Comparison of ENCODE assay signal across 19 mouse cellular contexts in the genomic region with DNA sequence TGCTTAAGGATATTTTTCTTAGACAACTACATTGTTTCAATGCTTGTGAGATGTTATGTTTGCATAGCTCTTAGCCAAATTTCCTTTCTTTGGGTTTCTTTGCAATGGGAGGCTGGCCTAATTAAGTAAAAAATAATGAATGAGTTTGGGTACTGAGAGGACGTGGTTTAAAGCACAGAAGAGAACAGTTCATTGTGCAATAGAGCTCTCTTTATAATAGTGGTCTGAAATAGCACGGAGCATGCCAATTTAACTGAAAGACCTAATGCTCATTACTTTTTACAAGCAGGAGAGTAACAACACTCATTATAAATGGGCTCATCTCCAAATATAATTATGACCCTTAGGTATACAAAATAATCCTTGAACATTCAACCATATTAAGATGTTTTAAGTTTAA. TPM values are rescaled to one million over a fixed set of nuclear protein-coding genes. Genes with fewer than 3 reads are reported as not detected.
DNase-seq lines count a peak whose midpoint lies in the region; ATAC-seq lines count a peak whose summit lies in the region.
"Had no signal": no experiment of that assay in that cellular context is flagged by ENCODE, and none has a peak within 500 bp of the region (broad histone marks: within the 10 kb centered on the region; RNA-seq: fewer than 3 reads in every experiment).

No protein-coding gene starts in this region.

- H3K9me3 ChIP-seq in midbrain, embryonic 11.5 days (ENCODE audit: control insufficient read depth, low read length), result no peaks in the 10 kb centered on the region
- no peaks in the 10 kb centered on the region for H3K9me3 ChIP-seq in midbrain, embryonic 13.5 days
- H3K9me3 ChIP-seq in forebrain, embryonic 14.5 days (replicated peaks; ENCODE audit: control insufficient read depth, low read length), result no peaks in the 10 kb centered on the region
- H3K9me3 ChIP-seq: embryonic facial prominence, embryonic 13.5 days; heart, embryonic 12.5 days; hindbrain, embryonic 10.5 days; intestine, embryonic 15.5 days had no signal

- no peak overlapping the region for H3K4me2 ChIP-seq in midbrain, embryonic 11.5 days
- H3K4me2 ChIP-seq in midbrain, embryonic 13.5 days (replicated peaks), result no peak overlapping the region
- H3K4me2 ChIP-seq in forebrain, embryonic 14.5 days (ENCODE audit: low read length), result no peak overlapping the region
- H3K4me2 ChIP-seq: embryonic facial prominence, embryonic 13.5 days; heart, embryonic 12.5 days; hindbrain, embryonic 14.5 days; intestine, embryonic 15.5 days had no signal

- 83% methylated on average over 2 of the region's 2 CpGs for WGBS in midbrain, embryonic 11.5 days
- WGBS in midbrain, embryonic 13.5 days, result 72% methylated on average over 2 of the region's 2 CpGs
- whole genome bisulfite sequencing in forebrain, embryonic 14.5 days, result 4% methylated on average over 2 of the region's 2 CpGs

- H3K4me3 ChIP-seq in midbrain, embryonic 11.5 days (ENCODE audit: low read depth, low read length), result no peak overlapping the region
- H3K4me3 ChIP-seq in midbrain, embryonic 13.5 days (replicated peaks), result no peak overlapping the region
- no peak overlapping the region for H3K4me3 ChIP-seq in forebrain, embryonic 14.5 days (ENCODE audit: low read depth, low read length)
- H3K4me3 ChIP-seq: embryonic facial prominence, embryonic 13.5 days; gastrocnemius, adult 2 months; heart, embryonic 12.5 days; hindbrain, embryonic 10.5 days; intestine, embryonic 15.5 days had no signal

- no peaks in the 10 kb centered on the region for H3K4me1 ChIP-seq in midbrain, embryonic 11.5 days (ENCODE audit: control insufficient read depth, insufficient read depth, low read length)
- H3K4me1 ChIP-seq in midbrain, embryonic 13.5 days (replicated peaks), result no peaks in the 10 kb centered on the region
- H3K4me1 ChIP-seq in forebrain, embryonic 14.5 days (ENCODE audit: control insufficient read depth, insufficient read depth, low read length), result no peaks in the 10 kb centered on the region
- H3K4me1 ChIP-seq: embryonic facial prominence, embryonic 13.5 days; heart, embryonic 12.5 days; hindbrain, embryonic 10.5 days; intestine, embryonic 15.5 days had no signal

- DNase-seq in frontal cortex, postnatal 14 days (ENCODE audit: low spot score in 2 of 2), result no peak
- DNase-seq in midbrain, embryonic 11.5 days (ENCODE audit: low spot score, missing footprints), result peak; percentile 4
- peak; percentile 38 for DNase-seq in Muller cell, postnatal 12 days (ENCODE audit: inconsistent ontology term)
- peak; percentile 79 for DNase-seq in forebrain, embryonic 14.5 days (ENCODE audit: low spot score)
- DNase-seq in T-cell, adult 2 months (ENCODE audit: low spot score), result no peak
- DNase-seq in layer of hippocampus, postnatal 36 days, result no peak
- DNase-seq: adrenal gland, postnatal 10 days; cerebellum, adult 18-20 months; cerebellum, adult 9-11 months; cerebellum, postnatal 36 days; gastrocnemius, adult 2 months; gastrocnemius, postnatal 25 days had no signal

- H3K9ac ChIP-seq in midbrain, embryonic 11.5 days (ENCODE audit: low read length), result no peak overlapping the region
- no peak overlapping the region for H3K9ac ChIP-seq in midbrain, embryonic 13.5 days (replicated peaks)
- no peak overlapping the region for H3K9ac ChIP-seq in forebrain, embryonic 14.5 days (ENCODE audit: low read length)
- H3K9ac ChIP-seq: embryonic facial prominence, embryonic 13.5 days; heart, embryonic 12.5 days; hindbrain, embryonic 14.5 days; intestine, embryonic 15.5 days had no signal

- no peaks in the 10 kb centered on the region for H3K36me3 ChIP-seq in midbrain, embryonic 11.5 days (ENCODE audit: control insufficient read depth, insufficient read depth, low read length)
- peaks cover 13% of the 10 kb centered on the region for H3K36me3 ChIP-seq in midbrain, embryonic 13.5 days
- peaks cover 3% of the 10 kb centered on the region; the same call in 1 of the 2 replicates for H3K36me3 ChIP-seq in forebrain, embryonic 14.5 days (ENCODE audit: control insufficient read depth, insufficient read depth, low read length)

- H3K27me3 ChIP-seq in midbrain, embryonic 11.5 days (ENCODE audit: control insufficient read depth, insufficient read depth, low read length), result no peaks in the 10 kb centered on the region
- no peaks in the 10 kb centered on the region for H3K27me3 ChIP-seq in midbrain, embryonic 13.5 days
- H3K27me3 ChIP-seq in forebrain, embryonic 14.5 days (replicated peaks; ENCODE audit: control insufficient read depth, insufficient read depth, low read length), result no peaks in the 10 kb centered on the region
- H3K27me3 ChIP-seq: embryonic facial prominence, embryonic 13.5 days; heart, embryonic 12.5 days; intestine, embryonic 15.5 days had no signal

- peak; percentile 55; the same call in 1 of the 2 replicates for ATAC-seq in frontal cortex, adult (ENCODE audit: low TSS enrichment)
- no peak for ATAC-seq in midbrain, embryonic 11.5 days (ENCODE audit: low FRiP score)
- ATAC-seq in midbrain, embryonic 13.5 days, result no peak
- ATAC-seq in forebrain, embryonic 14.5 days, result peak; percentile 83
- ATAC-seq: intestine, embryonic 15.5 days had no signal

- H3K27ac ChIP-seq in midbrain, embryonic 11.5 days (ENCODE audit: low read depth, low read length), result no peak overlapping the region
- H3K27ac ChIP-seq in midbrain, embryonic 13.5 days, result no peak overlapping the region
- no peak overlapping the region for H3K27ac ChIP-seq in forebrain, embryonic 14.5 days (ENCODE audit: low read depth, low read length)
- H3K27ac ChIP-seq: embryonic facial prominence, embryonic 13.5 days; gastrocnemius, adult 2 months; hindbrain, embryonic 10.5 days; hindbrain, embryonic 14.5 days; intestine, embryonic 15.5 days had no signal

RNA-seq across cellular contexts. Expression of a gene that starts 39.6 kb away (rescaled TPM):
- polyA plus RNA-seq in midbrain, embryonic 11.5 days (2014; fragmentation: Nextera tagmentation; extraction: Ambion mirVana), result 28.4 and 30.1 TPM in 2 replicates
- polyA plus RNA-seq in midbrain, embryonic 13.5 days (2015; fragmentation: Nextera tagmentation; extraction: Ambion mirVana), result 25.5 and 26.2 TPM in 2 replicates
- polyA plus RNA-seq in forebrain, embryonic 14.5 days (2014; fragmentation: Nextera tagmentation; extraction: Ambion mirVana), result 21.0 TPM in 2 replicates
- 10 to 100 TPM; 10.7 to 13.4 TPM for total RNA-seq in layer of hippocampus, postnatal 36 days (2021)

RNA-seq across cellular contexts. Expression of a gene that starts 39.8 kb away (rescaled TPM):
- 9.5 and 11.7 TPM in 2 replicates for polyA plus RNA-seq in midbrain, embryonic 11.5 days (2014; fragmentation: Nextera tagmentation; extraction: Ambion mirVana)
- 5.2 and 5.6 TPM in 2 replicates for polyA plus RNA-seq in midbrain, embryonic 13.5 days (2015; fragmentation: Nextera tagmentation; extraction: Ambion mirVana)
- 4.9 and 5.2 TPM in 2 replicates for polyA plus RNA-seq in forebrain, embryonic 14.5 days (2014; fragmentation: Nextera tagmentation; extraction: Ambion mirVana)
- 1 to 10 TPM; 9.7 TPM for total RNA-seq in layer of hippocampus, postnatal 36 days (2021)

Comparison
In these comparisons a context has a peak if more than half of its experiments do, and no peak if none do; other contexts are left out.
1. ATAC-seq: peak in frontal cortex, adult (single experiment) and forebrain, embryonic 14.5 days (single experiment); none in midbrain, embryonic 11.5 days (single experiment) and midbrain, embryonic 13.5 days (single experiment).
2. DNase-seq: peak in midbrain, embryonic 11.5 days (single experiment), Muller cell, postnatal 12 days (single experiment) and forebrain, embryonic 14.5 days (single experiment); none in frontal cortex, postnatal 14 days (0 of 2), T-cell, adult 2 months (single experiment) and layer of hippocampus, postnatal 36 days (0 of 2).